ENCODE assay signal across 20 mouse cellular contexts in genomic region chr13:45918006-45918380, GRCm38 (mm10). TPM values are rescaled to one million over a fixed set of nuclear protein-coding genes. Genes with fewer than 3 reads are reported as not detected.
DNase-seq lines count a peak whose midpoint lies in the region; ATAC-seq and TF ChIP-seq lines count a peak whose summit lies in the region.
"Had no signal": no experiment of that assay in that cellular context is flagged by ENCODE, and none has a peak within 500 bp of the region (broad histone marks: within the 10 kb centered on the region; RNA-seq: fewer than 3 reads in every experiment).

No protein-coding gene starts in this region.

- peak; percentile 27 for DNase-seq in forebrain, embryonic 14.5 days (ENCODE audit: low spot score)
- DNase-seq in hindbrain, embryonic 14.5 days (ENCODE audit: low spot score): peak; percentile 42
- DNase-seq in liver, adult 2 months (ENCODE audit: extremely low read depth, low read depth, low spot score): no peak
- DNase-seq in liver, embryonic 11.5 days (ENCODE audit: low spot score): no peak
- peak; percentile 48 for DNase-seq in midbrain, postnatal 0 days (ENCODE audit: low spot score)
- no peak for DNase-seq in midbrain, embryonic 10.5 days (ENCODE audit: low spot score)
- DNase-seq: adrenal gland, adult 8-10 months; cerebellum, postnatal 10 days; gastrocnemius, postnatal 10 days; right cerebral cortex, postnatal 25 days; thymus, adult 18-20 months; thymus, postnatal 4 days had no signal

- no peak for TF ChIP-seq CTCF in liver, adult 2 months (IDR thresholded peaks at IDR 0.05; ENCODE audit: low read depth, low read length)
- no peak for TF ChIP-seq CTCF in midbrain, postnatal 0 days (IDR thresholded peaks at IDR 0.05)

- H3K36me3 ChIP-seq in forebrain, embryonic 14.5 days (ENCODE audit: control insufficient read depth, insufficient read depth, low read length): no peaks in the 10 kb centered on the region
- H3K36me3 ChIP-seq in forebrain, embryonic 15.5 days: no peaks in the 10 kb centered on the region
- no peaks in the 10 kb centered on the region for H3K36me3 ChIP-seq in hindbrain, embryonic 14.5 days (replicated peaks; ENCODE audit: control insufficient read depth, insufficient read depth)
- H3K36me3 ChIP-seq in hindbrain, embryonic 12.5 days: no peaks in the 10 kb centered on the region
- H3K36me3 ChIP-seq in liver, adult 2 months (ENCODE audit: control insufficient read depth, insufficient read depth, low read length): no peaks in the 10 kb centered on the region
- H3K36me3 ChIP-seq in liver, embryonic 11.5 days (ENCODE audit: control insufficient read depth, insufficient read depth, low read length): no peaks in the 10 kb centered on the region
- H3K36me3 ChIP-seq in midbrain, postnatal 0 days (ENCODE audit: insufficient read depth, low read length): no peaks in the 10 kb centered on the region
- H3K36me3 ChIP-seq in midbrain, embryonic 10.5 days: no peaks in the 10 kb centered on the region
- H3K36me3 ChIP-seq: embryonic facial prominence, embryonic 13.5 days; kidney, embryonic 15.5 days; limb, embryonic 12.5 days; liver, embryonic 15.5 days; midbrain, embryonic 15.5 days had no signal

- no peak overlapping the region for H3K4me2 ChIP-seq in forebrain, embryonic 14.5 days (ENCODE audit: low read length)
- no peak overlapping the region for H3K4me2 ChIP-seq in forebrain, embryonic 15.5 days (replicated peaks)
- no peak overlapping the region for H3K4me2 ChIP-seq in hindbrain, embryonic 14.5 days (replicated peaks)
- no peak overlapping the region for H3K4me2 ChIP-seq in hindbrain, embryonic 12.5 days (replicated peaks)
- H3K4me2 ChIP-seq in liver, embryonic 11.5 days: no peak overlapping the region
- no peak overlapping the region for H3K4me2 ChIP-seq in midbrain, postnatal 0 days (ENCODE audit: low read depth, low read length, poor library complexity, severe bottlenecking)
- H3K4me2 ChIP-seq: embryonic facial prominence, embryonic 13.5 days; kidney, embryonic 15.5 days; limb, embryonic 12.5 days; liver, embryonic 15.5 days; midbrain, embryonic 15.5 days had no signal

- no peak overlapping the region for H3K27ac ChIP-seq in forebrain, embryonic 14.5 days (ENCODE audit: low read depth, low read length)
- H3K27ac ChIP-seq in forebrain, embryonic 15.5 days (replicated peaks): no peak overlapping the region
- 0 out of 2 replicates have a peak overlapping the region, but pooled peaks have one; percentile 20 for H3K27ac ChIP-seq in hindbrain, embryonic 14.5 days
- no peak overlapping the region for H3K27ac ChIP-seq in hindbrain, embryonic 12.5 days
- peak overlapping the region; percentile 64 for H3K27ac ChIP-seq in liver, adult 2 months (replicated peaks; ENCODE audit: insufficient read depth, low read depth, low read length)
- H3K27ac ChIP-seq in liver, embryonic 11.5 days (ENCODE audit: low read depth, low read length): no peak overlapping the region
- H3K27ac ChIP-seq in midbrain, postnatal 0 days (ENCODE audit: low read depth, low read length): no peak overlapping the region
- H3K27ac ChIP-seq in midbrain, embryonic 10.5 days (replicated peaks): no peak overlapping the region
- H3K27ac ChIP-seq: embryonic facial prominence, embryonic 13.5 days; kidney, embryonic 15.5 days; limb, embryonic 12.5 days; liver, embryonic 15.5 days; midbrain, embryonic 15.5 days had no signal

- H3K79me2 ChIP-seq in liver, adult 2 months (ENCODE audit: control insufficient read depth, insufficient read depth, low read length): peaks cover 20% of the 10 kb centered on the region

- no peak for TF ChIP-seq POLR2A in liver, adult 2 months (IDR thresholded peaks at IDR 0.05; ENCODE audit: extremely low read depth, insufficient read depth, low read length)

- H3K4me1 ChIP-seq in forebrain, embryonic 14.5 days (ENCODE audit: control insufficient read depth, insufficient read depth, low read length): no peaks in the 10 kb centered on the region
- H3K4me1 ChIP-seq in forebrain, embryonic 15.5 days: peaks cover 25% of the 10 kb centered on the region; the same call in 1 of the 2 replicates
- no peaks in the 10 kb centered on the region for H3K4me1 ChIP-seq in hindbrain, embryonic 14.5 days (replicated peaks; ENCODE audit: control insufficient read depth, insufficient read depth, low read length)
- H3K4me1 ChIP-seq in hindbrain, embryonic 12.5 days: no peaks in the 10 kb centered on the region
- peaks cover 19% of the 10 kb centered on the region for H3K4me1 ChIP-seq in liver, adult 2 months (ENCODE audit: control insufficient read depth, insufficient read depth, low read length)
- peaks cover 8% of the 10 kb centered on the region for H3K4me1 ChIP-seq in liver, embryonic 11.5 days (replicated peaks; ENCODE audit: control insufficient read depth, insufficient read depth, low read length)
- no peaks in the 10 kb centered on the region for H3K4me1 ChIP-seq in midbrain, postnatal 0 days (ENCODE audit: insufficient read depth, low read length)
- no peaks in the 10 kb centered on the region for H3K4me1 ChIP-seq in midbrain, embryonic 10.5 days
- H3K4me1 ChIP-seq: limb, embryonic 12.5 days had no signal

- WGBS in forebrain, embryonic 14.5 days: 70% methylated on average over 12 of the region's 12 CpGs
- 62% methylated on average over 12 of the region's 12 CpGs for WGBS in forebrain, embryonic 15.5 days
- WGBS in hindbrain, embryonic 14.5 days: 73% methylated on average over 12 of the region's 12 CpGs
- WGBS in hindbrain, embryonic 12.5 days: 86% methylated on average over 12 of the region's 12 CpGs
- 21% methylated on average over 12 of the region's 12 CpGs for WGBS in liver, adult 2 months
- WGBS in liver, embryonic 11.5 days: 78% methylated on average over 12 of the region's 12 CpGs
- WGBS in midbrain, postnatal 0 days: 69% methylated on average over 12 of the region's 12 CpGs
- 90% methylated on average over 12 of the region's 12 CpGs for WGBS in midbrain, embryonic 10.5 days

- H3K4me3 ChIP-seq in forebrain, embryonic 14.5 days (ENCODE audit: low read depth, low read length): no peak overlapping the region
- no peak overlapping the region for H3K4me3 ChIP-seq in forebrain, embryonic 15.5 days
- no peak overlapping the region for H3K4me3 ChIP-seq in hindbrain, embryonic 14.5 days (replicated peaks; ENCODE audit: low read length)
- no peak overlapping the region for H3K4me3 ChIP-seq in hindbrain, embryonic 12.5 days
- peak overlapping the region; percentile 19; the same call in 1 of the 2 replicates for H3K4me3 ChIP-seq in liver, adult 2 months (ENCODE audit: insufficient read depth, low read depth, low read length)
- H3K4me3 ChIP-seq in liver, embryonic 11.5 days (ENCODE audit: low read depth, low read length): no peak overlapping the region
- H3K4me3 ChIP-seq in midbrain, postnatal 0 days (ENCODE audit: low read depth, low read length): no peak overlapping the region
- no peak overlapping the region for H3K4me3 ChIP-seq in midbrain, embryonic 10.5 days
- H3K4me3 ChIP-seq: embryonic facial prominence, embryonic 13.5 days; kidney, embryonic 15.5 days; limb, embryonic 12.5 days; liver, embryonic 15.5 days; midbrain, embryonic 15.5 days had no signal

- no peak for ATAC-seq in forebrain, embryonic 14.5 days
- ATAC-seq in forebrain, embryonic 15.5 days (replicated peaks): no peak
- no peak for ATAC-seq in hindbrain, embryonic 14.5 days (ENCODE audit: low FRiP score)
- no peak for ATAC-seq in hindbrain, embryonic 12.5 days (ENCODE audit: low FRiP score)
- ATAC-seq in liver, embryonic 11.5 days (replicated peaks; ENCODE audit: low FRiP score): no peak
- no peak for ATAC-seq in midbrain, postnatal 0 days (ENCODE audit: low FRiP score)
- ATAC-seq: midbrain, embryonic 15.5 days; Patski had no signal

- no peak overlapping the region for H3K9ac ChIP-seq in forebrain, embryonic 14.5 days (ENCODE audit: low read length)
- H3K9ac ChIP-seq in forebrain, embryonic 15.5 days (replicated peaks): no peak overlapping the region
- H3K9ac ChIP-seq in hindbrain, embryonic 14.5 days: no peak overlapping the region
- H3K9ac ChIP-seq in hindbrain, embryonic 12.5 days: no peak overlapping the region
- peak overlapping the region; percentile 51 for H3K9ac ChIP-seq in liver, adult 2 months (ENCODE audit: low read depth, low read length)
- H3K9ac ChIP-seq in liver, embryonic 11.5 days (ENCODE audit: low read depth, low read length): no peak overlapping the region
- no peak overlapping the region for H3K9ac ChIP-seq in midbrain, postnatal 0 days (replicated peaks; ENCODE audit: low read length, poor library complexity, severe bottlenecking)
- H3K9ac ChIP-seq: embryonic facial prominence, embryonic 13.5 days; kidney, embryonic 15.5 days; limb, embryonic 12.5 days; liver, embryonic 15.5 days; midbrain, embryonic 15.5 days had no signal

- no peaks in the 10 kb centered on the region for H3K27me3 ChIP-seq in forebrain, embryonic 14.5 days (replicated peaks; ENCODE audit: control insufficient read depth, insufficient read depth, low read length)
- H3K27me3 ChIP-seq in forebrain, embryonic 15.5 days: no peaks in the 10 kb centered on the region
- H3K27me3 ChIP-seq in hindbrain, embryonic 14.5 days (ENCODE audit: control insufficient read depth, insufficient read depth, low read length): no peaks in the 10 kb centered on the region
- H3K27me3 ChIP-seq in hindbrain, embryonic 12.5 days: no peaks in the 10 kb centered on the region
- H3K27me3 ChIP-seq in liver, adult 2 months (ENCODE audit: control insufficient read depth, insufficient read depth, low read length): no peaks in the 10 kb centered on the region
- H3K27me3 ChIP-seq in liver, embryonic 11.5 days (replicated peaks; ENCODE audit: control insufficient read depth, insufficient read depth, low read length): no peaks in the 10 kb centered on the region
- no peaks in the 10 kb centered on the region for H3K27me3 ChIP-seq in midbrain, postnatal 0 days (ENCODE audit: insufficient read depth, low read length)
- H3K27me3 ChIP-seq in midbrain, embryonic 10.5 days (ENCODE audit: low read depth, poor library complexity, severe bottlenecking): no peaks in the 10 kb centered on the region
- H3K27me3 ChIP-seq: embryonic facial prominence, embryonic 13.5 days; kidney, embryonic 15.5 days; limb, embryonic 12.5 days; liver, embryonic 15.5 days; midbrain, embryonic 15.5 days; Patski had no signal

- no peaks in the 10 kb centered on the region for H3K9me3 ChIP-seq in forebrain, embryonic 14.5 days (replicated peaks; ENCODE audit: control insufficient read depth, low read length)
- H3K9me3 ChIP-seq in forebrain, embryonic 15.5 days: no peaks in the 10 kb centered on the region
- no peaks in the 10 kb centered on the region for H3K9me3 ChIP-seq in hindbrain, embryonic 14.5 days (ENCODE audit: control insufficient read depth, low read length)
- H3K9me3 ChIP-seq in hindbrain, embryonic 12.5 days (replicated peaks): no peaks in the 10 kb centered on the region
- H3K9me3 ChIP-seq in liver, embryonic 11.5 days (ENCODE audit: control insufficient read depth, low read length): no peaks in the 10 kb centered on the region
- no peaks in the 10 kb centered on the region for H3K9me3 ChIP-seq in midbrain, postnatal 0 days (ENCODE audit: low read length)
- H3K9me3 ChIP-seq in midbrain, embryonic 10.5 days (replicated peaks): no peaks in the 10 kb centered on the region
- H3K9me3 ChIP-seq: embryonic facial prominence, embryonic 13.5 days; kidney, embryonic 15.5 days; limb, embryonic 12.5 days; liver, embryonic 15.5 days; midbrain, embryonic 15.5 days had no signal

RNA-seq across cellular contexts. Expression of gene Atxn1, which starts 46.8 kb away (rescaled TPM):
- 4.3 and 6.6 TPM in 2 replicates for polyA plus RNA-seq in forebrain, embryonic 14.5 days (2014; fragmentation: Nextera tagmentation; extraction: Ambion mirVana)
- 11.6 and 12.8 TPM in 2 replicates for polyA plus RNA-seq in forebrain, embryonic 15.5 days (2015; fragmentation: Nextera tagmentation; extraction: Ambion mirVana)
- polyA plus RNA-seq in hindbrain, embryonic 14.5 days (2014; fragmentation: Nextera tagmentation; extraction: Ambion mirVana): 5.4 and 8.1 TPM in 2 replicates
- 5.0 TPM in 2 replicates for polyA plus RNA-seq in hindbrain, embryonic 12.5 days (2016; fragmentation: Nextera tagmentation; extraction: Ambion mirVana)
- 7.8 and 8.7 TPM in 2 replicates for total RNA-seq in liver, adult 2 months (2014; rRNA removed)
- polyA plus RNA-seq in liver, adult 2 months (2012; rRNA removed): 7.7 and 8.3 TPM in 2 replicates
- 1.6 and 2.3 TPM in 2 replicates for polyA plus RNA-seq in liver, embryonic 11.5 days (2014; fragmentation: Nextera tagmentation; extraction: Ambion mirVana)
- total RNA-seq in midbrain, postnatal 0 days (2014; rRNA removed): 26.6 and 31.4 TPM in 2 replicates
- polyA plus RNA-seq in midbrain, postnatal 0 days (2015; fragmentation: Nextera tagmentation; extraction: Ambion mirVana): 9.3 and 12.0 TPM in 2 replicates
- 1.3 and 2.2 TPM in 2 replicates for polyA plus RNA-seq in midbrain, embryonic 10.5 days (2016; fragmentation: Nextera tagmentation; extraction: Ambion mirVana)

Comparison
In these comparisons a context has a peak if more than half of its experiments do, and no peak if none do; other contexts are left out.
1. DNase-seq: peak in forebrain, embryonic 14.5 days (single experiment), hindbrain, embryonic 14.5 days (single experiment) and midbrain, postnatal 0 days (single experiment); none in liver, adult 2 months (single experiment), liver, embryonic 11.5 days (single experiment) and midbrain, embryonic 10.5 days (single experiment).
2. H3K27ac ChIP-seq: peak in hindbrain, embryonic 14.5 days (single experiment) and liver, adult 2 months (single experiment); none in forebrain, embryonic 14.5 days (single experiment), forebrain, embryonic 15.5 days (single experiment), hindbrain, embryonic 12.5 days (single experiment), liver, embryonic 11.5 days (single experiment), midbrain, postnatal 0 days (single experiment) and midbrain, embryonic 10.5 days (single experiment).